Mouse (Mus musculus) myocyte (in vitro differentiated cells): ENCODE results near the gene Nlrp9b.

Source experiments
- MYOD1 ChIP-seq, 3 experiments: IDR thresholded peaks; one replicate each; pipeline ENCODE4 v1.6.1; 2011; ENCODE audit warnings: control low read depth in 2 of 3, low read depth in 2 of 3, mild to moderate bottlenecking in 2 of 3, moderate library complexity in 1 of 3; ENCODE audit not compliant: insufficient read length in 2 of 3, control insufficient read depth in 1 of 3
- POLR2A ChIP-seq: IDR thresholded peaks from one replicate; pipeline ENCODE4 v1.6.1; 2011; ENCODE audit warnings: low read depth, mild to moderate bottlenecking, control low read depth, moderate library complexity; ENCODE audit not compliant: insufficient read length
- TCF12 ChIP-seq: IDR thresholded peaks from one replicate; pipeline ENCODE4 v1.6.1; 2011; ENCODE audit warnings: mild to moderate bottlenecking, control low read depth; ENCODE audit not compliant: poor library complexity, insufficient read depth, severe bottlenecking
- USF1 ChIP-seq: IDR thresholded peaks from one replicate; pipeline ENCODE4 v1.6.1; 2011; ENCODE audit warnings: low read depth, mild to moderate bottlenecking, control low read depth, moderate library complexity

GRCm38 (mm10) chr7:19955861-19956260 is 35.4 kb upstream of the Nlrp9b start:
- TF ChIP-seq POLR2A (no peak), USF1 (no peak), TCF12 (no peak), MYOD1 (IDR thresholded peaks at IDR 0.05; ENCODE audit: control insufficient read depth in 1 of 3, insufficient read length in 2 of 3, low read depth in 2 of 3) (no peak)
